ENCODE assay signal across 8 mouse cellular contexts in genomic region chr1:169969516-169969886, GRCm38 (mm10). TPM values are rescaled to one million over a fixed set of nuclear protein-coding genes. Genes with fewer than 3 reads are reported as not detected.
DNase-seq lines count a peak whose midpoint lies in the region; ATAC-seq and TF ChIP-seq lines count a peak whose summit lies in the region.

No protein-coding gene starts in this region.

- H3K27ac ChIP-seq in forebrain, embryonic 12.5 days: peak overlapping the region; percentile 84
- H3K27ac ChIP-seq in liver, embryonic 13.5 days: peak overlapping the region; percentile 66

- H3K79me3 ChIP-seq in C2C12 (ENCODE audit: low read depth): peaks cover 5% of the 10 kb centered on the region

- no peaks in the 10 kb centered on the region for H3K9me3 ChIP-seq in forebrain, embryonic 12.5 days
- H3K9me3 ChIP-seq in liver, embryonic 13.5 days (replicated peaks): no peaks in the 10 kb centered on the region

- no peak for TF ChIP-seq CTCF in C2C12 (IDR thresholded peaks at IDR 0.05; ENCODE audit: control insufficient read depth, insufficient read depth, insufficient read length)

- peaks cover 15% of the 10 kb centered on the region for H3K36me3 ChIP-seq in C2C12 (ENCODE audit: control insufficient read depth, insufficient read depth)
- H3K36me3 ChIP-seq in forebrain, embryonic 12.5 days (replicated peaks): peaks cover 19% of the 10 kb centered on the region
- H3K36me3 ChIP-seq in liver, embryonic 13.5 days: peaks cover 9% of the 10 kb centered on the region; the same call in 1 of the 2 replicates

- peak overlapping the region; percentile 27 for H3K4me3 ChIP-seq in C2C12 (ENCODE audit: insufficient read depth, poor library complexity, severe bottlenecking)
- H3K4me3 ChIP-seq in forebrain, embryonic 12.5 days (replicated peaks): peak overlapping the region; percentile 67
- H3K4me3 ChIP-seq in liver, embryonic 13.5 days (replicated peaks): peak overlapping the region; percentile 66

- DNase-seq in frontal cortex, postnatal 25 days (ENCODE audit: low spot score in 2 of 2): no peak
- no peak for DNase-seq in liver, embryonic 13.5 days
- no peak for DNase-seq in adrenal gland, adult 2 months
- no peak for DNase-seq in testis, postnatal 10 days (ENCODE audit: low spot score)

- H3K4me2 ChIP-seq in forebrain, embryonic 12.5 days: peak overlapping the region; percentile 73
- peak overlapping the region; percentile 88 for H3K4me2 ChIP-seq in liver, embryonic 13.5 days

- peak; percentile 39 for ATAC-seq in frontal cortex, adult (ENCODE audit: low TSS enrichment)
- peak; percentile 52 for ATAC-seq in forebrain, embryonic 12.5 days (ENCODE audit: low FRiP score)
- ATAC-seq in liver, embryonic 13.5 days (ENCODE audit: low read depth): peak; percentile 29
- no peak for ATAC-seq in monocyte, adult 5-6 weeks (replicated peaks; ENCODE audit: insufficient number of reproducible peaks, low FRiP score, low TSS enrichment, poor library complexity, severe bottlenecking)

- H3K4me1 ChIP-seq in forebrain, embryonic 12.5 days: peaks cover 15% of the 10 kb centered on the region
- H3K4me1 ChIP-seq in liver, embryonic 13.5 days (replicated peaks): peaks cover 17% of the 10 kb centered on the region

- peak overlapping the region; percentile 50 for H3K9ac ChIP-seq in forebrain, embryonic 12.5 days
- H3K9ac ChIP-seq in liver, embryonic 13.5 days: peak overlapping the region; percentile 69

- H3K79me2 ChIP-seq in C2C12 (ENCODE audit: control insufficient read depth, insufficient read depth): peaks cover 9% of the 10 kb centered on the region

- no peaks in the 10 kb centered on the region for H3K27me3 ChIP-seq in C2C12 (ENCODE audit: control insufficient read depth, insufficient read depth, insufficient read length)
- H3K27me3 ChIP-seq in forebrain, embryonic 12.5 days: no peaks in the 10 kb centered on the region
- H3K27me3 ChIP-seq in liver, embryonic 13.5 days: no peaks in the 10 kb centered on the region

- WGBS in forebrain, embryonic 12.5 days: 1% methylated on average over 9 of the region's 9 CpGs
- WGBS in liver, embryonic 13.5 days (ENCODE audit: insufficient replicate concordance): under 1% methylated on average over 9 of the region's 9 CpGs

- H3ac ChIP-seq in C2C12 (ENCODE audit: control insufficient read depth, insufficient read length, low read depth): peak overlapping the region; percentile 58

TF ChIP-seq in C2C12, 6 proteins besides CTCF, POLR2A, EP300 and RAD21:
- TF ChIP-seq MYOD1 (IDR thresholded peaks at IDR 0.05; ENCODE audit: control insufficient read depth, insufficient read length, low read depth): no peak

RNA-seq across cellular contexts. Expression of gene Hsd17b7, which starts 0.5 kb away (rescaled TPM):
- 9.6 TPM for polyA plus RNA-seq in C2C12 (2012; fragmentation: generic; extraction: Trizol)
- polyA plus RNA-seq in forebrain, embryonic 12.5 days (2016; fragmentation: Nextera tagmentation; extraction: Ambion mirVana): 17.7 and 20.9 TPM in 2 replicates
- polyA plus RNA-seq in liver, embryonic 13.5 days (2015; fragmentation: Nextera tagmentation; extraction: Ambion mirVana): 12.4 and 14.1 TPM in 2 replicates
- total RNA-seq in adrenal gland, adult 2 months (2021): 100 to 1,000 TPM in 1 of 2 experiments, 10 to 100 TPM in 1; 11.0 to 126 TPM
- 4.6 and 10.8 TPM in 2 replicates for polyA plus RNA-seq in adrenal gland, adult 2 months (2012; rRNA removed)
- 2.3 to 5.8 TPM (median 4.1 TPM) in 3 replicates for total RNA-seq in monocyte, adult 5-6 weeks (2017)

RNA-seq across cellular contexts. Expression of gene Ccdc190, which starts 41.1 kb away (rescaled TPM):
- not detected for polyA plus RNA-seq in C2C12 (2012; fragmentation: generic; extraction: Trizol)
- polyA plus RNA-seq in forebrain, embryonic 12.5 days (2016; fragmentation: Nextera tagmentation; extraction: Ambion mirVana): 0.36 and 0.77 TPM in 2 replicates
- not detected in 2 replicates for polyA plus RNA-seq in liver, embryonic 13.5 days (2015; fragmentation: Nextera tagmentation; extraction: Ambion mirVana)
- under 1 TPM; 0.38 to 0.40 TPM for total RNA-seq in adrenal gland, adult 2 months (2021)
- not detected in 2 replicates for polyA plus RNA-seq in adrenal gland, adult 2 months (2012; rRNA removed)
- total RNA-seq in monocyte, adult 5-6 weeks (2017): not detected in 3 replicates
